Mouse (Mus musculus) hindbrain, embryonic 16.5 days (tissue): ENCODE data around the gene Arhgef7. TPM values are rescaled to one million over a fixed set of nuclear protein-coding genes. Genes with fewer than 3 reads are reported as not detected.
A peak's percentile ranks its signal among the peaks of the same experiment; 100 is the strongest.

ENCODE experiments used
- ATAC-seq: fragments of 200-750 bp; cut with Nextera tagmentation; 2 replicates; pipeline ENCODE4 v1.8.0; 2017; ENCODE audit warnings: moderate TSS enrichment, moderate library complexity
- H3K27ac ChIP-seq: fragments of 300-500 bp; sonication (generic); 2 replicates; pipeline ENCODE4 v1.5.1; 2014; ENCODE audit warnings: low read depth, mild to moderate bottlenecking, control low read depth, low read length, moderate library complexity
- H3K27me3 ChIP-seq: fragments of 300-500 bp; sonication (generic); replicated peaks from 2 replicates; pipeline ENCODE4 v1.6.1; 2014; ENCODE audit warnings: low read length; ENCODE audit not compliant: control insufficient read depth, insufficient read depth
- H3K36me3 ChIP-seq: fragments of 300-500 bp; sonication (generic); 2 replicates; pipeline ENCODE4 v1.6.1; 2014; ENCODE audit warnings: mild to moderate bottlenecking, low read length, moderate library complexity, mixed read lengths; ENCODE audit not compliant: control insufficient read depth, insufficient read depth
- H3K4me1 ChIP-seq: fragments of 300-500 bp; sonication (generic); 2 replicates; pipeline ENCODE4 v1.6.1; 2014; ENCODE audit warnings: low read depth, low read length; ENCODE audit not compliant: control insufficient read depth, insufficient read depth
- H3K4me2 ChIP-seq: fragments of 300-500 bp; sonication (generic); 2 replicates; pipeline ENCODE4 v1.6.1; 2014; ENCODE audit warnings: mild to moderate bottlenecking, low read length, control low read depth, moderate library complexity
- H3K4me3 ChIP-seq: fragments of 300-500 bp; sonication (generic); 2 replicates; pipeline ENCODE4 v1.5.1; 2014; ENCODE audit warnings: mild to moderate bottlenecking, low read length, control low read depth, moderate library complexity
- H3K9ac ChIP-seq: fragments of 300-500 bp; sonication (generic); 2 replicates; pipeline ENCODE4 v1.6.1; 2014; ENCODE audit warnings: low read depth, mild to moderate bottlenecking, control low read depth, low read length, moderate library complexity
- H3K9me3 ChIP-seq: fragments of 300-500 bp; sonication (generic); 2 replicates; pipeline ENCODE4 v1.6.1; 2014; ENCODE audit warnings: mild to moderate bottlenecking, low read length, moderate library complexity; ENCODE audit not compliant: control insufficient read depth
- WGBS: fragments of 180-500 bp; shearing (Covaris S2); extraction: QIAGEN DNeasy Blood & Tissue Kit; methylation state at CpG from one replicate; pipeline ENCODE4 v1.1.7; 2014; 5-methylcytosine and 5-hydroxymethylcytosine counted together
- polyA plus RNA-seq: library from polyadenylated mRNA; unstranded; fragments of >200 nt; fragmentation: Nextera tagmentation; extraction: Ambion mirVana; gene quantifications from 2 replicates; pipeline ENCODE4 v1.2.1, GENCODE M21; 2015

Arhgef7 gene
- polyA plus RNA-seq, 1 experiment from 2014 or later, result 57.4 TPM

DNA sequence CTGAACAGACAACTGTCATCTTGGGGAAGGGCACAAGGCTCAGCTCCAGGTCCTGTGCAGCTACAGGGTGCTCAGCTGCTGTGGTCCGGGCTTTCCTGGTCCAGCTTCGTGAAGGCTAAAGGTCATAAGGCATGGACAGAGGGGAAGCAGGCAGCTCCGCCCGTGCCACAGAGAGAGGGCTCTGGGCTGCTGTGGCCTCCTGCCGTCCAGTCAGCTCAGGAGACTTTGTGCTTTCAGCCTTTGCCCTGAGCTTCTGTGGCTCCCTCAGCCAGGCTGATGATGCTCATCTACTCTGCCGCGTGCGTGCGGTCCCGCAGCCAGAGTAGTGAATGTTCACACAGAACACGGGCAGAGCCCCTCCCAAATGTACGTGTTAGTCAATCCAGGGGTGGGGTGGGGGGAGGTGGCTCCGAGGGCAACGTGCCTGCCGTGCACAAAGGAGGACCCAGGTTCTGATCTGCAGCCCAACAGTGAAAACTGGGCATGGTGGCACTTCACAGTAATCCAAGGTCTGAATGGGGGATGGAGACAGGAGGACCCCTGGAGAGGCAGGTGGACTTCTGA lies 8.2 kb downstream of the Arhgef7 start:
- H3K9me3 ChIP-seq, result no peaks in the 10 kb centered on the region
- WGBS, result 87% methylated on average over 15 of the region's 15 CpGs
- H3K27ac ChIP-seq, result no peak overlapping the region

DNA sequence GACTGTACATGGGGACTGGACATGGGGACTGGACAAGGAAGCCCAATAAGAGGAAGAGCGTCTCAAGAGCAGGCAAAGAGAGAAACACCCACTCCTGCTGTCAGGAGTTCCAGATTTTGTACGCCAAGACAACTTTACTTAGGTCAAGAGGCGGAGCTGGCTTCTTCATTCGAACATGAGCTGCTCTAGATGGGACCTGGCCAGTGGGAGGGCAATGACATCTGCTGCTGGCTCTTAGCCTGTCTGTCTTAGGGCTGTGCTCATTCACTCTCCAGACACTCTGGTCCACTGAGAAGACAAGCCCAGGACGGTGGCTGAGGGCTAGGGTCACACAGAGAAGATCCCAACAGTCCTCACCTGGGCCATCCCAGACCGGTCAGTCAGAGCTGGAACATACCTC lies 9.6 kb downstream of the Arhgef7 start:
- no peaks in the 10 kb centered on the region for H3K4me1 ChIP-seq
- H3K9ac ChIP-seq, result no peak overlapping the region
- no peak overlapping the region for H3K27ac ChIP-seq
- no peak for ATAC-seq
- H3K4me2 ChIP-seq, result no peak overlapping the region
- H3K4me3 ChIP-seq, result no peak overlapping the region
- 87% methylated on average over 6 of the region's 6 CpGs for WGBS
- no peaks in the 10 kb centered on the region for H3K9me3 ChIP-seq
- no peaks in the 10 kb centered on the region for H3K27me3 ChIP-seq
- peaks cover 5% of the 10 kb centered on the region for H3K36me3 ChIP-seq

More for the DNA sequence above, 8.2 kb downstream of the Arhgef7 start:
- H3K4me2 ChIP-seq, result no peak overlapping the region
- H3K4me1 ChIP-seq, result peaks cover 4% of the 10 kb centered on the region
- peaks cover 5% of the 10 kb centered on the region for H3K36me3 ChIP-seq
- H3K9ac ChIP-seq, result no peak overlapping the region
- 0 out of 2 replicates have a peak, but pooled peaks have one; percentile 2 for ATAC-seq
- no peaks in the 10 kb centered on the region for H3K27me3 ChIP-seq
- no peak overlapping the region for H3K4me3 ChIP-seq

DNA sequence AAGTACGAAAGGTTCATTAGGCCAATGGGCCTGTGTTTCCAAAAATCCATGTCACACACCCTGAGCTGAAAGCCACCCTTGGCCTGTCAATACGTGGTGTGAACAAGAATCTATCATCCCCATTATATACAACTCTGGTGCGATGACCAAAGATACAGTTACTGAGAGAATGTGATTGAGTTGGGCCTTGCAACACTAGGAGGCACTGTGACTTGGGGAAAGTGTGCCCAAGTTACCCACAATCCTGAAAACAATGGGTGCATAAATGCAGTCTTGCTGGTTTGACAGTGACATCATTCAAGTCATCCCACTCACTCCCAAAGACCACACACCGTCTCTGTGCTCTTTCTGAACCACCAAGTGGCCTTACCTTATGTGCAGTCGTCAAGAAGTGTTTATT lies 11.6 kb downstream of the Arhgef7 start:
- Histone ChIP-seq H3K9me3 (no peaks in the 10 kb centered on the region), H3K4me2 (no peak overlapping the region), H3K27ac (no peak overlapping the region), H3K4me3 (no peak overlapping the region), H3K4me1 (no peaks in the 10 kb centered on the region), H3K9ac (no peak overlapping the region), H3K27me3 (no peaks in the 10 kb centered on the region), H3K36me3 (peaks cover 5% of the 10 kb centered on the region)
- WGBS, result 86% methylated on average over 5 of the region's 5 CpGs
- no peak for ATAC-seq

GRCm38 (mm10) chr8:11740857-11741256 lies 13.3 kb downstream of the Arhgef7 start:
- no peak overlapping the region for H3K9ac ChIP-seq
- H3K4me2 ChIP-seq, result no peak overlapping the region
- H3K27ac ChIP-seq, result no peak overlapping the region
- H3K4me1 ChIP-seq, result no peaks in the 10 kb centered on the region
- no peak overlapping the region for H3K4me3 ChIP-seq
- H3K27me3 ChIP-seq, result no peaks in the 10 kb centered on the region
- peaks cover 5% of the 10 kb centered on the region for H3K36me3 ChIP-seq
- ATAC-seq, result no peak
- 77% methylated on average over 2 of the region's 2 CpGs for WGBS
- H3K9me3 ChIP-seq, result no peaks in the 10 kb centered on the region

DNA sequence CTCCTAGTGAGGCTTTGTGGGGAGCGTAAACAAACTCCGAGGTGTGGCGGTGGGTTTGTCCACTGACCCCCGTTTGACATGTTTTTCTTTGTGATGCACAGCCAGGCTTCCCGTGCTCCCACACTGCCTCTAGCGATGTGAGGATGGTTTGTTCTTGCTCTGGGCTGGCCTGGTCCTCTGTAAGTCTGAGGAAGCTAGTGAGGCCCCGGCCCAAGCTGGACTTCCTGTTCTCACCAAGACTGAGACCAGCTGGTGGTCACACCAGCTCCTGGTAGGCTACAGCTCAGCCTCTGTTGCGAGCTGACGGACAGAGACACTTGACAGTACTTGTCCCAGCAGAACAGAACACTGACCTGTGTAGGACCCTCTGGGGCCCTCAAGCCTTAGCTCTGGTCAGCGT lies 16.1 kb downstream of the Arhgef7 start:
- H3K4me3 ChIP-seq, result no peak overlapping the region
- ATAC-seq, result no peak
- no peaks in the 10 kb centered on the region for H3K27me3 ChIP-seq
- H3K4me2 ChIP-seq, result no peak overlapping the region
- H3K9me3 ChIP-seq, result no peaks in the 10 kb centered on the region
- no peaks in the 10 kb centered on the region; the same call in 1 of the 2 replicates for H3K36me3 ChIP-seq
- H3K9ac ChIP-seq, result no peak overlapping the region
- H3K27ac ChIP-seq, result no peak overlapping the region
- H3K4me1 ChIP-seq, result no peaks in the 10 kb centered on the region
- WGBS, result 78% methylated on average over 10 of the region's 10 CpGs

DNA sequence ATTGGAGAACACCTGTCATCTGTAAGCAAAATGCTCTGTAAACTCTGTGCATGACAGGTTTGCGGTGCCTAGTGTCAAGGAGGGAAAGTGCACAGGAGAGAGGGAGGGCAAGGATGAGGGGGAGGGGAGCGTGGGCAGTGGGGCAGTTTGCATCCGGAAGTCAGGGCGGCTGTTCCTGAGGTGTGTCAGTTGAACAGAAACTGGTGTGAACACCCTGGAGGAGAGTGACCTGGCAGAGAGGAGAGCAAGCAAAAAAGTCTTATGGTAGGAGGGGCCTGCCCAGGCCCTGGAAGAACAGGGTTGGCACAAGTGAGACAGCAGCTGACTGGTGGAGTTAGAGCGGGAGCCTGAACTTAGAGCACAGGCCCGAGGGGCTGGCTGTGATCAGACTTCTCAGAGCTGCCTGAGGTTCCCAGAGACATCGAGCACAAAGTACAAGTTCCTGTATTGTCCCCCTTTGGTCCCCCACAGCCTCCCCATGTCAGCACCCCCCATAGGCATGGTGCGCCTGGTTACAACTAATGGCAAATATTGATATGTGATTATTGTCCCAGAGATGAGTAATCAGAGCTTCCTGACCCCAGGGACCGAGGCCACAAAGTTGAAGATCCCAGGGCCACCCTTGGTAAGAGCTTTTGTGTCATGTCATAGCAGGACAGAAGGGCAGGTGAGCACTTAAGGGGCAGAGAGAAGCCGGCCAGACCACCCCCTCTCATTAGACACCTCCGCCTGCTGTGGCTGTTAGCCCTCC lies 19.5 kb downstream of the Arhgef7 start:
- no peak overlapping the region for H3K27ac ChIP-seq
- no peak overlapping the region for H3K4me2 ChIP-seq
- no peaks in the 10 kb centered on the region for H3K9me3 ChIP-seq
- no peaks in the 10 kb centered on the region for H3K36me3 ChIP-seq
- no peak overlapping the region for H3K4me3 ChIP-seq
- no peak overlapping the region for H3K9ac ChIP-seq
- 88% methylated on average over 11 of the region's 11 CpGs for WGBS
- no peak for ATAC-seq
- no peaks in the 10 kb centered on the region for H3K27me3 ChIP-seq
- H3K4me1 ChIP-seq, result no peaks in the 10 kb centered on the region

- Histone ChIP-seq H3K4me3 (no peak overlapping the region), H3K9me3 (no peaks in the 10 kb centered on the region), H3K4me1 (no peaks in the 10 kb centered on the region), H3K4me2 (no peak overlapping the region), H3K36me3 (no peaks in the 10 kb centered on the region), H3K9ac (no peak overlapping the region), H3K27me3 (no peaks in the 10 kb centered on the region), H3K27ac (no peak overlapping the region)
- 65% methylated on average over 6 of the region's 6 CpGs for WGBS
- no peak for ATAC-seq
These were observed 22.0 kb downstream of the Arhgef7 start for GRCm38 (mm10) chr8:11749472-11749871.

DNA sequence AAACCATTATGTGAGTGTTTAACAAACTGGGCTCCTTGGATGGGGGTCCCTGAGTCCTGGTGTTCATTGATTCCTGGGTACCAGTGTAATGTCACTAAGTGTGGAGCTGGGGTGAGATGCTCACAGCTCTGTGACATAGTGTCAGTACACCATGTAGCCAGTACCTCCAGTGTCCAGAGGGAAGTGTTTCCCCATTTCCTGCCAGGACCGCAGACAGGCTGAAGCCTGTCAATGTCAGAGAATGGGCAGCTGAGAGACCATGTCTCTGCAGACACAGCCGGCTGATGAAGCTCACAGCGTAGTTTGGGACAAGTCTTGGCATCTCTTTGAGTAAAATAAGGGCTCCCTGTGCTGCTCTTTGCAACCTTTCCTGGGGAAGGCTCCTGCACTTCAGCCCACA lies 24.8 kb downstream of the Arhgef7 start:
- no peaks in the 10 kb centered on the region for H3K9me3 ChIP-seq
- no peak overlapping the region for H3K4me2 ChIP-seq
- H3K9ac ChIP-seq, result no peak overlapping the region
- H3K4me1 ChIP-seq, result no peaks in the 10 kb centered on the region; the same call in 1 of the 2 replicates
- H3K36me3 ChIP-seq, result no peaks in the 10 kb centered on the region
- no peaks in the 10 kb centered on the region for H3K27me3 ChIP-seq
- H3K27ac ChIP-seq, result no peak overlapping the region
- no peak for ATAC-seq
- no peak overlapping the region for H3K4me3 ChIP-seq
- 89% methylated on average over 3 of the region's 3 CpGs for WGBS

GRCm38 (mm10) chr8:11753155-11753941 lies 25.8 kb downstream of the Arhgef7 start:
- H3K9ac ChIP-seq, result no peak overlapping the region
- WGBS, result 77% methylated on average over 11 of the region's 11 CpGs
- no peak overlapping the region for H3K4me2 ChIP-seq
- no peaks in the 10 kb centered on the region for H3K9me3 ChIP-seq
- no peak for ATAC-seq
- H3K4me3 ChIP-seq, result no peak overlapping the region
- peaks cover 3% of the 10 kb centered on the region for H3K4me1 ChIP-seq
- H3K27ac ChIP-seq, result no peak overlapping the region
- no peaks in the 10 kb centered on the region for H3K36me3 ChIP-seq
- H3K27me3 ChIP-seq, result no peaks in the 10 kb centered on the region
